Mouse (Mus musculus): Measurements from ENCODE around the gene Prune2. TPM values are rescaled to one million over a fixed set of nuclear protein-coding genes. Genes with fewer than 3 reads are reported as not detected.

Gene Prune2
- polyA plus RNA-seq, 1 experiment from 2014 or later, result 7.6 TPM

- H3K27ac ChIP-seq, result no peak overlapping the region
- no peak for DNase-seq (ENCODE audit: low spot score)
- WGBS, result 50% methylated on average over 8 of the region's 8 CpGs
These were observed 122.9 kb downstream of the Prune2 start for GRCm38 (mm10) chr19:17078643-17079316.

GRCm38 (mm10) chr19:17081382-17081781, 125.5 kb downstream of the Prune2 start:
- no peaks in the 10 kb centered on the region for H3K4me1 ChIP-seq (replicated peaks; ENCODE audit: control insufficient read depth, insufficient read depth, low read length)

More at GRCm38 (mm10) chr19:17078643-17079316, 122.9 kb downstream of the Prune2 start:
- Histone ChIP-seq H3K4me1 (replicated peaks; ENCODE audit: control insufficient read depth, insufficient read depth, low read length) (no peaks in the 10 kb centered on the region), H3K9me3 (ENCODE audit: control insufficient read depth, low read length) (no peaks in the 10 kb centered on the region), H3K9ac (no peak overlapping the region), H3K4me3 (replicated peaks; ENCODE audit: low read length) (no peak overlapping the region), H3K36me3 (replicated peaks; ENCODE audit: control insufficient read depth, insufficient read depth) (no peaks in the 10 kb centered on the region), H3K4me2 (replicated peaks) (no peak overlapping the region), H3K27me3 (ENCODE audit: control insufficient read depth, insufficient read depth, low read length) (no peaks in the 10 kb centered on the region)
- peak; percentile 73 for ATAC-seq (ENCODE audit: low FRiP score)

GRCm38 (mm10) chr19:17094067-17094466, 138.1 kb downstream of the Prune2 start:
- no peak overlapping the region for H3K4me2 ChIP-seq (replicated peaks)
- ATAC-seq (ENCODE audit: low FRiP score), result no peak; the same call in 1 of the 2 replicates

More at GRCm38 (mm10) chr19:17081382-17081781, 125.5 kb downstream of the Prune2 start:
- ATAC-seq (ENCODE audit: low FRiP score) (no peak), DNase-seq (ENCODE audit: low spot score) (no peak)
- H3K9me3 ChIP-seq (ENCODE audit: control insufficient read depth, low read length), result no peaks in the 10 kb centered on the region
- no peak overlapping the region for H3K4me3 ChIP-seq (replicated peaks; ENCODE audit: low read length)
- no peak overlapping the region for H3K27ac ChIP-seq
- no peaks in the 10 kb centered on the region for H3K27me3 ChIP-seq (ENCODE audit: control insufficient read depth, insufficient read depth, low read length)
- no peak overlapping the region for H3K4me2 ChIP-seq (replicated peaks)
- H3K9ac ChIP-seq, result no peak overlapping the region
- 79% methylated on average over 10 of the region's 10 CpGs for WGBS
- H3K36me3 ChIP-seq (replicated peaks; ENCODE audit: control insufficient read depth, insufficient read depth), result no peaks in the 10 kb centered on the region

GRCm38 (mm10) chr19:17096338-17096737, 140.4 kb downstream of the Prune2 start:
- Histone ChIP-seq H3K4me2 (replicated peaks) (no peak overlapping the region), H3K9ac (no peak overlapping the region), H3K4me1 (replicated peaks; ENCODE audit: control insufficient read depth, insufficient read depth, low read length) (peaks cover 7% of the 10 kb centered on the region), H3K9me3 (ENCODE audit: control insufficient read depth, low read length) (no peaks in the 10 kb centered on the region), H3K27me3 (ENCODE audit: control insufficient read depth, insufficient read depth, low read length) (no peaks in the 10 kb centered on the region), H3K4me3 (replicated peaks; ENCODE audit: low read length) (no peak overlapping the region), H3K27ac (no peak overlapping the region), H3K36me3 (replicated peaks; ENCODE audit: control insufficient read depth, insufficient read depth) (no peaks in the 10 kb centered on the region)
- 92% methylated on average over 2 of the region's 2 CpGs for WGBS
- DNase-seq (ENCODE audit: low spot score) (no peak), ATAC-seq (ENCODE audit: low FRiP score) (no peak)

More at GRCm38 (mm10) chr19:17094067-17094466, 138.1 kb downstream of the Prune2 start:
- H3K9me3 ChIP-seq (ENCODE audit: control insufficient read depth, low read length), result no peaks in the 10 kb centered on the region
- 27% methylated on average over 8 of the region's 8 CpGs for WGBS
- peaks cover 7% of the 10 kb centered on the region for H3K4me1 ChIP-seq (replicated peaks; ENCODE audit: control insufficient read depth, insufficient read depth, low read length)
- H3K9ac ChIP-seq, result no peak overlapping the region
- no peaks in the 10 kb centered on the region for H3K36me3 ChIP-seq (replicated peaks; ENCODE audit: control insufficient read depth, insufficient read depth)
- DNase-seq (ENCODE audit: low spot score), result no peak
- no peak overlapping the region for H3K27ac ChIP-seq
- H3K4me3 ChIP-seq (replicated peaks; ENCODE audit: low read length), result no peak overlapping the region
- no peaks in the 10 kb centered on the region for H3K27me3 ChIP-seq (ENCODE audit: control insufficient read depth, insufficient read depth, low read length)

GRCm38 (mm10) chr19:17097210-17097609, 141.3 kb downstream of the Prune2 start:
- Histone ChIP-seq H3K4me3 (replicated peaks; ENCODE audit: low read length) (no peak overlapping the region), H3K4me1 (replicated peaks; ENCODE audit: control insufficient read depth, insufficient read depth, low read length) (peaks cover 7% of the 10 kb centered on the region), H3K27ac (no peak overlapping the region), H3K9ac (no peak overlapping the region), H3K4me2 (replicated peaks) (no peak overlapping the region), H3K27me3 (ENCODE audit: control insufficient read depth, insufficient read depth, low read length) (no peaks in the 10 kb centered on the region), H3K36me3 (replicated peaks; ENCODE audit: control insufficient read depth, insufficient read depth) (no peaks in the 10 kb centered on the region), H3K9me3 (ENCODE audit: control insufficient read depth, low read length) (no peaks in the 10 kb centered on the region)
- DNase-seq (ENCODE audit: low spot score) (no peak), ATAC-seq (ENCODE audit: low FRiP score) (no peak)
- WGBS, result 72% methylated on average over 6 of the region's 6 CpGs

GRCm38 (mm10) chr19:17108782-17109181, 152.9 kb downstream of the Prune2 start:
- WGBS, result 76% methylated on average over 8 of the region's 8 CpGs
- no peaks in the 10 kb centered on the region for H3K27me3 ChIP-seq (ENCODE audit: control insufficient read depth, insufficient read depth, low read length)
- no peaks in the 10 kb centered on the region for H3K36me3 ChIP-seq (replicated peaks; ENCODE audit: control insufficient read depth, insufficient read depth)
- DNase-seq (ENCODE audit: low spot score), result no peak
- no peak overlapping the region for H3K9ac ChIP-seq
- H3K9me3 ChIP-seq (ENCODE audit: control insufficient read depth, low read length), result no peaks in the 10 kb centered on the region
- ATAC-seq (ENCODE audit: low FRiP score), result no peak
- no peak overlapping the region for H3K4me3 ChIP-seq (replicated peaks; ENCODE audit: low read length)
- no peaks in the 10 kb centered on the region for H3K4me1 ChIP-seq (replicated peaks; ENCODE audit: control insufficient read depth, insufficient read depth, low read length)
- H3K4me2 ChIP-seq (replicated peaks), result no peak overlapping the region
- no peak overlapping the region for H3K27ac ChIP-seq

GRCm38 (mm10) chr19:17124034-17124735, 168.3 kb downstream of the Prune2 start:
- peak; percentile 37; the same call in 1 of the 2 replicates for ATAC-seq (ENCODE audit: low FRiP score)
- DNase-seq (ENCODE audit: low spot score), result peak; percentile 76
- Histone ChIP-seq H3K27me3 (ENCODE audit: control insufficient read depth, insufficient read depth, low read length) (no peaks in the 10 kb centered on the region), H3K9me3 (ENCODE audit: control insufficient read depth, low read length) (no peaks in the 10 kb centered on the region), H3K4me2 (replicated peaks) (no peak overlapping the region), H3K27ac (no peak overlapping the region), H3K9ac (no peak overlapping the region), H3K4me3 (replicated peaks; ENCODE audit: low read length) (no peak overlapping the region), H3K36me3 (replicated peaks; ENCODE audit: control insufficient read depth, insufficient read depth) (no peaks in the 10 kb centered on the region), H3K4me1 (replicated peaks; ENCODE audit: control insufficient read depth, insufficient read depth, low read length) (no peaks in the 10 kb centered on the region)
- WGBS, result 65% methylated on average over 12 of the region's 12 CpGs

- no peaks in the 10 kb centered on the region for H3K9me3 ChIP-seq (ENCODE audit: control insufficient read depth, low read length)
- no peaks in the 10 kb centered on the region for H3K36me3 ChIP-seq (replicated peaks; ENCODE audit: control insufficient read depth, insufficient read depth)
- no peak overlapping the region for H3K4me2 ChIP-seq (replicated peaks)
- no peaks in the 10 kb centered on the region for H3K27me3 ChIP-seq (ENCODE audit: control insufficient read depth, insufficient read depth, low read length)
- no peaks in the 10 kb centered on the region for H3K4me1 ChIP-seq (replicated peaks; ENCODE audit: control insufficient read depth, insufficient read depth, low read length)
- H3K4me3 ChIP-seq (replicated peaks; ENCODE audit: low read length), result no peak overlapping the region
- WGBS, result 89% methylated on average over 7 of the region's 7 CpGs
- H3K27ac ChIP-seq, result no peak overlapping the region
- DNase-seq (ENCODE audit: low spot score) (no peak), ATAC-seq (ENCODE audit: low FRiP score) (no peak)
- no peak overlapping the region for H3K9ac ChIP-seq
These were observed 169.5 kb downstream of the Prune2 start for GRCm38 (mm10) chr19:17125380-17125779.

- DNase-seq (ENCODE audit: low spot score) (no peak), ATAC-seq (ENCODE audit: low FRiP score) (no peak)
- no peak overlapping the region for H3K4me2 ChIP-seq (replicated peaks)
- no peak overlapping the region for H3K9ac ChIP-seq
- H3K27ac ChIP-seq, result no peak overlapping the region
- 86% methylated on average over 3 of the region's 3 CpGs for WGBS
- H3K4me1 ChIP-seq (replicated peaks; ENCODE audit: control insufficient read depth, insufficient read depth, low read length), result no peaks in the 10 kb centered on the region
- H3K27me3 ChIP-seq (ENCODE audit: control insufficient read depth, insufficient read depth, low read length), result no peaks in the 10 kb centered on the region
- H3K9me3 ChIP-seq (ENCODE audit: control insufficient read depth, low read length), result no peaks in the 10 kb centered on the region
- no peaks in the 10 kb centered on the region for H3K36me3 ChIP-seq (replicated peaks; ENCODE audit: control insufficient read depth, insufficient read depth)
- H3K4me3 ChIP-seq (replicated peaks; ENCODE audit: low read length), result no peak overlapping the region
These were observed 174.6 kb downstream of the Prune2 start for GRCm38 (mm10) chr19:17130544-17130943.

Data from hindbrain, embryonic 14.5 days (tissue).